Mouse (Mus musculus) urinary bladder, postnatal 10 days (tissue): ENCODE measurements around the gene Micu2.

ENCODE experiments used
- DNase-seq: peaks from one replicate; pipeline ENCODE4 v3.0.0; 2022; ENCODE audit warnings: low spot score

Micu2 gene

DNA sequence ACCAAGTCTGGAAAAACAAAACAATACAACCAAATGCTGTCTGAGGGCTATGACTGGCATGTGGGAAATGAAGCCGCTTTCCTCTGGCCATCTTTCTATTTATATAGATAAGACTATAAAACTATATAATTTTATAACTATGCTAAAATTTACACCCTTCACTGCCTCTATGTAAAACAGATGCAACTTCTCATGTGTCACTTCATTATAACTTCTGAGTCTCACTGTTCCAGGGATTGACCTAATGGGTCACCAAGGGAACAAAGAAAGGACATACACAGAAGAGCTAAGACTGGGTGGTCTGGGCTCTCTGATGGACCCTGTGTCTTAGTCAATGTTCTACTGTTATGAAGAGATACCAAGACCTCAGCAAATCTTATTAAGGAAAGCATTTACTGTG is 106.1 kb downstream of the Micu2 start:
- DNase-seq: no peak

DNA sequence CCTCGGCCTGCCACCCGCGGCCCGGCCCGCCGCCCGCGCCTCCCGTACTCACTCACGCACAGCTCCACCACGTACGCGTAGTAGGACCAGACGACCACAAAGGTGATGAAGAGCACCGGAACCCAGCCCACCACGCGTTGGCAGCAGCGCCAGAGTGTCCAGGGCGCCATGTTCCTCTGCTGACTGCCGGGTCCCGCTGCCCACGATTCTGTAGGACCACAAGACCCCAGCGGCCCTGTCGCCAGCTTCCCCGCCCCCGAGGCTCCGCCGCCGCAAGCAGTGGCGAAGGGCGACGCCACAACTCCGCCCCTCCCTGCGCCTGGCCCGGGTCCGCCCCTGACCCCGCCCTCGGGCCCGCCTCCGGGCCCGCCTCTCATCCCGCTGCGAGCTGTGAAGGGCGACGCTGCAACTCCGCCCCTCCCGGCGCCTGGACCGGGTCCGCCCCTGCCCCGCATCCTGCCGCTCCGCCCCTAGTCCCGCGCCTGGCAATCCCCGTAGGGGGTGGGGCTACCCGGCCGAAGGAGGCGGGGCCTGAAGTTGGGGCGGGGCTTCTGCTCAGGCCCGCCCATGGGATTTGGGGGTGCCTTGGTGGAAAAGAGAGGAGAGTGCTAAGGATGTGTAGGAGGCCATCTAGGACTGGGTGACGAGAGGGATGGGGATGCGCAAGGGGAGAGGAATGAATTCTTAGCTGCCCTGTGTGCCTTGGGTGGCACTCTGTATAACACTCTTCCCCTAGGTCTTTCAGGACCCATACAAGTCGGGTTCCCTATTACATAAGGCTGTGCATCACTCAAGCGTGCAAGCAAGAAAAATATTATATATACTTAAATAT is 108.8 kb downstream of the Micu2 start, which contains the start of gene Zdhhc20:
Gene Zdhhc20 (minus strand): TSS at position 266 of the 832 bp plus-strand sequence.
- peak; percentile 71 for DNase-seq

DNA sequence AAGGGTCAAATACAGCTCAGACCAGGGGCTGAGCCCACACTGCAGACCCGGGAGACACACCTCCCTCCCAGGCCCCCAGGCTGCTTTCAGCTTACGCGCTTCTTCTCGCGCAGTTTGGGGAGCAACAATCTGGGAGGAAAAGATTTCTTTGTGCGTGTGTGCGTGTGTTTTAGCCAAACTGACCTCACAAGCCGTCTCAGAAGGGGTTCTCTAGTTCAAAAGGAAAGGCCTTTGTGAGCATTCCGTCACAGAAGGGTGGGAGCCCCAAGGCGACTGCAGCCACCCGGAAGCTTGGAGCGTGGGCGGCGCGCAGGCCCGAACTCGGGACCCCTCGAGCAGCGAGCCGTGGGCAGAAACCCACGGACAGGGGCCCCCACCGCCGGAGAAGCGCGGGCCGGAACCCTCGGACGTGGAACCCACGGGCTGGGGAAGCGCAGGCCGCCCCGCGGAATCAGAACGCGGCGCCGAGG is 109.5 kb downstream of the Micu2 start:
- DNase-seq: no peak

DNA sequence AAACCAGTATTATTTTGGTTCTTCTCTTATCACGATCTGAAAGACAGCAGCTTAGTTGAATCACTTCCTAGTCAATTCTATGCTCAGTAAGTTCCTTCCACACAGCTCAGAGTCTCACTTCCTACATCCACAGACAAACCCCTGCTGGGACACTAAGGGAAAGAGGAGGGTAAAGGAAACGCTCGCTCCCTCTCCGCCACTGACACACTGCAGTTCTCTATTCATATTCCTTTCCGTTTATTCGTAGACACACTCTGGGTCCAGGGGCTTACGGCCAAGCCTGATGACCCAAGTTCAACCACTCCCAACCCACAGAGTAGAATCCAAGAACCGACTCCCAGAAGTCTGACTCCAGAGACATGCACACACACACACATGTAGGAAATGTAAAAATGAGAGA is 111.9 kb downstream of the Micu2 start:
- no peak for DNase-seq

DNA sequence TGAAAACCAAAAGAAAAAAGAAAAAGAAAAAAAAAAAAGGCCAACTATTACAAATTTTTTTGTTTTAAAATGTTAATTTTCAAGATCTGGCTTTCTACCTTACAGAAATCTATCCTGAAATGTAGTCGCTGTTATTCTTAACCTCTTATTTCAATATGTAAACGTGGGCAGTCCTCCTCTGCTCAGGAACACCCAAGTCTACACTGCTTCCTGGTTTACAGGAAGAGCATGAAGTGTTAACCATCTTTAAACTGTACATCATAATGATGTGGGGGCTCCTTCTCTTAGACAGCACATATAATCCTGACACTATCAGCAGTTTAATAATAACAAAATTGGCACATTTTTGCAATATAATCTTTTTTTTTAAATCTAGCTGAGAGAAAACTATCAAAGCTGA is 113.0 kb downstream of the Micu2 start:
- DNase-seq: no peak

DNA sequence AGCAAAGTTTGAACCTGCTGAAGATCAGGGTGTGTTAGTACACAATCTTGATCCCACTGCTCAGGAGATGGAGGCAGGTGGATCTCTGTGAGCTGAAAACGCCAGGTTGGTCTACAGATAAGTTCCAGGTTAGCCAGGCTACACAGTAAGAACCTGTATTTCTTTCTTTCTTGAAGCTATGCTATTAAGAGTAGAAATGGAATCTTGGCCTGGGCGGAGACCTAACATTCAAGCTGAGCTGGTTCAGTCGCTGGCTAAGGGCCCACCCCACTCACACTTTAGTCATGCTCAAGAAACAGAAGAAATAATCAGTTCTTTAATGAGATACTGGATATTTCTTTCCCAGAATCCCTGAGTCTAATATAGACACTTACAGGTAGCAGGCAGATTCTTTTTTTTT is 115.7 kb downstream of the Micu2 start:
- no peak for DNase-seq

DNA sequence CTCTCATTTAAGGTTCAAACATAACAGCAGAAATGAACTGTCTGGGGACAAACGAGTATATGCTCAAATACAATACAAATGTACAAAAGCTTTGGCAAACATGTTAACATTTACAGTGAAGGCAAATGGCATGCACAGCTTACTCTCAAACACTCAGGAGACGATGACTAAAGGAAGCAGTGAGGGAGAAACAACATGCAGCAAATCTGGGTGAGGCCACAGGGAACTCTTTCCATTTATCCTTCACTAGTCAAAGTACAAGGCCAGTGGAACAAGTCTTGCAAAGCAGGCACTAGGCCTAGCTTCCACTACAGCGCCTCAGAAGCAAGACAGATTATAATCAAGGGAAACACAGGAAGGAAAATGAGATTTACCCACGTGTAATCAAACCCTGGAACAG is 116.3 kb downstream of the Micu2 start:
- no peak for DNase-seq

DNA sequence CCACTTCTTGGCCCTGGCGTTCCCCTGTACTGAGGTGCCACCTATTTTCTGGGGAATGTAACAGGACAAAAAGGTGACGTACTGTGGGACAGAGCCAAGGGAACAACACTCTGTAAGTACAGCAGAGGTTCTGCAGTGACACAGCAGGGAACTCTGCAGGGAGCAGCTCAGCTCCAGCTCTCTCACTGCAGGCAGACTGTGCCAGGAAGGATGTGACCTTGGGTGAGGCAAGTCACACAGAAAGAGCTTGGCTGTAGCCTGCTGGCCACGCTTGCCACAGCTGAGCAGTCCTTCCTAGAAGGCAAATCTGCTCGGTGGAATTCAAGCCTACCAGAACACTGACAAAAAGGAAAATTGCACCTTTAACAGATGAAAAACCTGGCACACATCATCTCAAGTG is 117.3 kb downstream of the Micu2 start:
- no peak for DNase-seq

DNA sequence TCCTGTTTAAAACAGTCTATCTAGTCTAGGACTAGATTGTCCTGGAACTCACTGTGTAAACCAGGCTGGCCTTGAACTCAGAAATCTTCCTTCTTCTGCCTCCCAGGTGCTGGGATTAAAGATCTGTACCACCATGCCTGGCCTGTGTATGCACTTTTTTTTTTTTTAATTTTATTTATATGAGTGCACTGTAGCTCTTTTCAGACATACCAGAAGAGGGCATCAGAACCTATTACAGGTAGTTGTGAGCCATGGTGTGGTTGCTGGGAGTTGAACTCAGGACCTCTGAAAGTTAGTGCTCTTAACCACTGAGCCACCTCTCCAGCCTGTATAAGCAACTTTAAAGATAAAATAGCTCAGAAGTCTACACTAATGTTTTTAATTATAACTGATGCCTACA is 118.0 kb downstream of the Micu2 start:
- DNase-seq: no peak

DNA sequence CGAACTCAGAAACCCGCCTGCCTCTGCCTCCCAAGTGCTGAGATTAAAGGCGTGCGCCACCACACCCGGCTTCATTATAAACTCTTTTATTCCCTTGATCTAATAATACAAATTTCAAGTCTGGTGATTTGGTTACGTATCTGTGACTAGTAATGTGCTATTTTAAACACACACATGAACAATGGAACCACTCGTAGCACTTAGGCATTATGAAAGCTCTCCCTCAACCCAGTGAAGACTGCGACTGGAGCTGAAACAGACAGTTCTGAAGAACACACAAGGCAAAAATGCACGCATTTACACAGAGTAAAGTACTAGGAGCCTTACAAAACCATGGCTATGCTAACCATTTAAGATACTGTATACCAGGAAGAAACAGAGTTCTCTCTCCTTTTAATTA is 121.1 kb downstream of the Micu2 start:
- DNase-seq: no peak

DNA sequence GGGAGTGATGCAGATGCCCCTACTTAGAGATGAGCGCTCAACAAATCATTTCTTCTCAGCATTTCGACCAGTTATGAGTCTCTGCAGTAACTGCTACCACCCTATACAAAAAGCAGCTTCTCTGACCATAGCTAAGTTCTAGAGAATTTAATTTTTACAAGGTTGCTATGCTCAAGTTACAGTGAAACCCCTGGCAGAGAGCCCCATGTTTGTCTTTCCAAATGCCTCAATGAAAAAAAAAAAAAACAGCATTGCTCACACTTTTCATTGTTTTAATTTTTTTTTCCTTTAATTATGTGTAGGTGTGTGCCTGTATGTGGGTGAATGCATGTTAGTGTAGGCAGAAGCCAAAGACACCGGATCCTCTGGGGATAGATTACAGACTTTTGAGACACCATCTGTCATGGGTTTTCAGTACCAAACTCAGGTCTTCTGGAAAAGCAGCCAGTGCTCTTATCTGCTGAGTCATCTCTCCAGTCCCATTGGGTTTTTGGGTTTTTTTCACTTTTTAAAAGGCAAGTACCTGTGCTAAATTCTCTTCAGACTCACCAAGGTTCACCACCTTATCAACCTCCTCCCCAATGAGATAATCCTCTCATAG is 132.3 kb downstream of the Micu2 start:
- no peak for DNase-seq
